Mouse (Mus musculus): ENCODE data around the gene Nwd1. TPM values are rescaled to one million over a fixed set of nuclear protein-coding genes. Genes with fewer than 3 reads are reported as not detected.

Gene Nwd1
- polyA plus RNA-seq (2016; fragmentation: Nextera tagmentation; extraction: Ambion mirVana): not detected in 2 replicates

DNA sequence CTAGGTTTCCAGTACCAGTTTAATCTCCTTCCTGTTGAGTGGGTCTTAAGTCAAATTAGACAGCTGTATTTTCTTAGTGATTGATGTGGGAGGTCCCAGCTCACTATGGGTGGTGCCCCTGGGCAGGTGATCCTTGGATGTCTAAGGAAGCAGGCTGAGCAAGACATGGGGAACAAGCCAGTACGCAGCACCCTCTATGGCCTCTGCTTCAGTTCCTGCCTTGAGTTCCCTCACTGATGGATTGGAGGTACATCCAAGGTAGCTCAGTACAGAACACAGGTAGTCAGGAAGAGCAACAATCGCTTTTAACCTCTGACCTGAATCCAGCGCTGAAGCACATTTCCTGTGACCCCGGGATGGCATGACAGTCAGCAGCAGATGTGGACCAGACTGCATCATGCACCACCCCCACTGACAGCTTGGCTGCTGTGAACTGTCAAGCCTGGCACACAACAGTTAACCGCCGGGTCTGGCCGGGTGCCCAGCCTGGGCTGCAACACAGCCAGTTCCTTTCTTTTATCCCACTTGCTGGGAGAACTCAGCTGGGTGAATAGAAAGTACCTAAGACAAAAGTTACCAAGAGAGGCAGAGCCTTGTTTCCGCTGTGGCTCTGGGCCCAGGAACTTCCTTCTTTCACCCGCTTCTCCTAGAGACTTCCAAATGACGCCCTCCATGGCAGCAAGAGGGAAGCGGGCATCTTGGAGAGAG lies at the start of gene Nwd1:
Gene Nwd1 (plus strand): TSS at position 652 of the 708 bp plus-strand sequence.
- 72% methylated on average over 11 of the region's 11 CpGs for WGBS
- Histone ChIP-seq H3K36me3 (replicated peaks) (no peaks in the 10 kb centered on the region), H3K27ac (replicated peaks) (no peak within 1 kb of the TSS), H3K27me3 (replicated peaks; ENCODE audit: low read depth, poor library complexity, severe bottlenecking) (no peaks in the 10 kb centered on the region), H3K9me3 (no peaks in the 10 kb centered on the region), H3K4me3 (no peak within 1 kb of the TSS), H3K4me1 (no peaks in the 10 kb centered on the region)
- DNase-seq (ENCODE audit: low spot score): no peak

DNA sequence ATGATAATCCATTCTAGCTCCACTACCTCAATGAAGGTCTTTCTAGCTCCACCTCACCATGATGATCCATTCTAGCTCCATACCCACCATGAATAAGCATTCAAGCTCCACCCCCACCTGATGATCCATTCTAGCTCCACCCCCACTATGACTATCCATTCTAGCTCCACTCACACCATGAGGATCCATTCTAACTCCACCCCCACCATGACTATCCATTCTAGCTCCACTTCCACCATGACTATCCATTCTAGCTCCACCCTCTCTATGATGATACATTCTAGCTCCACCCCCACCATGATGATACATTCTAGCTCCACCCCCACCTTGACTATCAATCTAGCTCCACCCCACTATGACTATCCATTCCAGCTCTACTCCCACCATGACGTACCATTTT lies 3.6 kb upstream of the Nwd1 start:
- no peak for DNase-seq (ENCODE audit: low spot score)
- Histone ChIP-seq H3K36me3 (replicated peaks) (no peaks in the 10 kb centered on the region), H3K27ac (replicated peaks) (no peak overlapping the region), H3K4me3 (no peak overlapping the region), H3K4me1 (no peaks in the 10 kb centered on the region), H3K27me3 (replicated peaks; ENCODE audit: low read depth, poor library complexity, severe bottlenecking) (no peaks in the 10 kb centered on the region), H3K9me3 (no peaks in the 10 kb centered on the region)
- WGBS: 89% methylated on average over 1 of the region's 1 CpGs

GRCm38 (mm10) chr8:72644601-72645000 lies 1.9 kb upstream of the Nwd1 start:
- Histone ChIP-seq H3K9me3 (no peaks in the 10 kb centered on the region), H3K36me3 (replicated peaks) (no peaks in the 10 kb centered on the region), H3K4me3 (no peak overlapping the region), H3K27me3 (replicated peaks; ENCODE audit: low read depth, poor library complexity, severe bottlenecking) (no peaks in the 10 kb centered on the region), H3K27ac (replicated peaks) (no peak overlapping the region), H3K4me1 (no peaks in the 10 kb centered on the region)
- WGBS: 69% methylated on average over 4 of the region's 4 CpGs
- DNase-seq (ENCODE audit: low spot score): no peak

DNA sequence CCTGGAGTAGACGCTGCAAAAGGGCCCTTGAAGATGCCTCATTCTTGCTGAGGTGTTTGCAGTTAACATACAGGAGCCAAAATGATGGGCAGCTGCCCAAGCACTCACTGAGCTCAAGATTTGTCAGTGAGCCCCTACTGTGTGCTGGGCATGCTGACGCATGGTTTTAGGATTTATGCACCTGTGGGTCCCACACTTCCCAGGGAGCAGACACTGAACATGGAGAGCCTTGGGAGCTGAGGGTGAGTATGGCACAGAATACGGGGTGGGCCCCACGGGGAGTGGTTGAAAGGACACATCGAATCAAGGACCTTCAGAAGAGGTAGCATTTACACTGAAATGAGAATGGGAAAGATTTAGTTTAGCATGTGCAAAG lies 245 bp downstream of the Nwd1 start:
- no peak overlapping the region for H3K27ac ChIP-seq (replicated peaks)
- WGBS: 81% methylated on average over 5 of the region's 5 CpGs
- H3K36me3 ChIP-seq (replicated peaks): no peaks in the 10 kb centered on the region
- H3K4me3 ChIP-seq: no peak overlapping the region
- no peaks in the 10 kb centered on the region for H3K9me3 ChIP-seq
- H3K4me1 ChIP-seq: no peaks in the 10 kb centered on the region
- no peaks in the 10 kb centered on the region for H3K27me3 ChIP-seq (replicated peaks; ENCODE audit: low read depth, poor library complexity, severe bottlenecking)
- DNase-seq (ENCODE audit: low spot score): no peak

GRCm38 (mm10) chr8:72650697-72651096 lies 4.2 kb downstream of the Nwd1 start:
- no peaks in the 10 kb centered on the region for H3K36me3 ChIP-seq (replicated peaks)
- 92% methylated on average over 2 of the region's 2 CpGs for WGBS
- H3K27ac ChIP-seq (replicated peaks): no peak overlapping the region
- H3K4me3 ChIP-seq: no peak overlapping the region
- H3K4me1 ChIP-seq: peaks cover 13% of the 10 kb centered on the region
- no peaks in the 10 kb centered on the region for H3K27me3 ChIP-seq (replicated peaks; ENCODE audit: low read depth, poor library complexity, severe bottlenecking)
- no peak for DNase-seq (ENCODE audit: low spot score)
- no peaks in the 10 kb centered on the region for H3K9me3 ChIP-seq

- Histone ChIP-seq H3K4me3 (peak overlapping the region; percentile 31; the same call in 1 of the 2 replicates), H3K36me3 (replicated peaks) (no peaks in the 10 kb centered on the region), H3K27me3 (replicated peaks; ENCODE audit: low read depth, poor library complexity, severe bottlenecking) (no peaks in the 10 kb centered on the region), H3K27ac (replicated peaks) (peak overlapping the region; percentile 85), H3K4me1 (peaks cover 15% of the 10 kb centered on the region), H3K9me3 (no peaks in the 10 kb centered on the region)
- 20% methylated on average over 13 of the region's 13 CpGs for WGBS
- peak; percentile 74 for DNase-seq (ENCODE audit: low spot score)
These were observed 8.3 kb downstream of the Nwd1 start for GRCm38 (mm10) chr8:72654565-72655521.

- Histone ChIP-seq H3K4me3 (no peak overlapping the region), H3K4me1 (peaks cover 15% of the 10 kb centered on the region), H3K27ac (replicated peaks) (peak overlapping the region; percentile 85), H3K9me3 (no peaks in the 10 kb centered on the region), H3K36me3 (replicated peaks) (no peaks in the 10 kb centered on the region), H3K27me3 (replicated peaks; ENCODE audit: low read depth, poor library complexity, severe bottlenecking) (no peaks in the 10 kb centered on the region)
- DNase-seq (ENCODE audit: low spot score): no peak
- 67% methylated on average over 3 of the region's 3 CpGs for WGBS
These were observed 9.0 kb downstream of the Nwd1 start for GRCm38 (mm10) chr8:72655522-72655912.

DNA sequence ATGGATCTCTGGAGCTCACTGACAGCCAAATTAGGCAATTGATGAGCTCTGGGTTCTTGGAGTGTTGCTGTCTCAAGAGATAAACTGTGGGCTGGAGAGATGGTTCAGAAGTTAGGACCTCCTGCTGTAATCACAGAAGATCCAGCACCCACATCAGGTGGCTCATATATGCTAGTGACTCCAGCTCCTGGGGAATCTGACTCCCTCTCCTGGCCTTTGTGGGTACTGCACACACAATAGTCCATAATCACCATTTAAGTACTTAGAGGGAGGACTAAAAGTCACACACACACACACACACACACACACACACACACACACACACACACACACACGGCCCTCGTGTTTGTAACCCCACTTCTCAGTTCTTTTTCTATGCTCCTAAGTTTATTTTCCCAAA lies 13.5 kb downstream of the Nwd1 start:
- no peak overlapping the region for H3K4me3 ChIP-seq
- H3K4me1 ChIP-seq: peaks cover 9% of the 10 kb centered on the region
- H3K36me3 ChIP-seq (replicated peaks): no peaks in the 10 kb centered on the region
- no peaks in the 10 kb centered on the region for H3K9me3 ChIP-seq
- no peak overlapping the region for H3K27ac ChIP-seq (replicated peaks)
- DNase-seq (ENCODE audit: low spot score): no peak
- WGBS: 86% methylated on average over 2 of the region's 2 CpGs
- no peaks in the 10 kb centered on the region for H3K27me3 ChIP-seq (replicated peaks; ENCODE audit: low read depth, poor library complexity, severe bottlenecking)

DNA sequence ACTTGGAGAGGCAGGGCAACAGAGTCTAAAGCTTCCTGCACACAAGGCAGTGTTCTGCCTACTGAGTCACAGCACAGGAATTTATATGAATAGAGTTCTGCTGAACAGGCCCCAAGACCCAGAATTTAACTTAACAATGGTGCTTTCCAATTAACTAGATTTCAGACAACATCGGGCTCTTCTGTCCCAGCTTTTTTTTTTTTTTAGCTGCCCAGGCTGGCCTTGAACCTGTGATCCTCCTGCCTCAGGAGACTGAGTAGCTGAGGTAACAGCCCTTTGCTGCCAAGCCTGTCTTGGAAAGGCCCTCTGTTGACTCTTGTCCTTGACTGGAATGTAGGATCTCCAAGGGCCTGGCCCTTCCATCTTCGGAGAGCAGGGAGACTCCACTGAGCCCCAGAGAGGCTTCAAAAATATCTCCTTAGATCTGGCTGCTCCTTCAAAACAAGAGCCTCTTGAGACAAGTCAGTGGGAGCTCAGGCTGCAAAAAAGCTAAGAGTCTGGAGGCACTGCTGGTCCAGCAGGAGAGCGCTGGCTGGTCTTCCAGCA lies 17.7 kb downstream of the Nwd1 start:
- DNase-seq (ENCODE audit: low spot score): no peak
- Histone ChIP-seq H3K27ac (replicated peaks) (no peak overlapping the region), H3K4me1 (no peaks in the 10 kb centered on the region), H3K9me3 (no peaks in the 10 kb centered on the region), H3K36me3 (replicated peaks) (no peaks in the 10 kb centered on the region), H3K4me3 (no peak overlapping the region), H3K27me3 (replicated peaks; ENCODE audit: low read depth, poor library complexity, severe bottlenecking) (no peaks in the 10 kb centered on the region)
- WGBS: 80% methylated on average over 3 of the region's 3 CpGs

DNA sequence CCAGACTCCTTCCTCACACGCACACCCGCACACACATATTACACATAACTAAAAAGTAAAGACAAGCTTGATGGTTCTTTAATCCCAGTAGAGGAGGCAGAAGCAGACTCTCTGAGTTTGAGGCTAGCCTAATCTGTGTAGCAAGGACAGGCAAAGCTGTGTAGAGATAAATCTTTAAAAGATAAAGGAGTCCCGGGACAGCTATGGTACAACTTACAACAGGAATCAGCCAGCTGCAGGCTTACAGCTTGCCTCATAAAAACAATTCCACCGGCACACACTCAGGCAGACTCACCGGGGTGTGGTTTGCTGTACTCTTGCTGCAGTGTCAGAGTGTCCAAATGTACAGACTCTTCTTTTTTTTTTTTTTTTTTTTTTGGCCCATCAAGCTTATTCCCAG lies 18.2 kb downstream of the Nwd1 start:
- 87% methylated on average over 5 of the region's 5 CpGs for WGBS
- DNase-seq (ENCODE audit: low spot score): no peak

DNA sequence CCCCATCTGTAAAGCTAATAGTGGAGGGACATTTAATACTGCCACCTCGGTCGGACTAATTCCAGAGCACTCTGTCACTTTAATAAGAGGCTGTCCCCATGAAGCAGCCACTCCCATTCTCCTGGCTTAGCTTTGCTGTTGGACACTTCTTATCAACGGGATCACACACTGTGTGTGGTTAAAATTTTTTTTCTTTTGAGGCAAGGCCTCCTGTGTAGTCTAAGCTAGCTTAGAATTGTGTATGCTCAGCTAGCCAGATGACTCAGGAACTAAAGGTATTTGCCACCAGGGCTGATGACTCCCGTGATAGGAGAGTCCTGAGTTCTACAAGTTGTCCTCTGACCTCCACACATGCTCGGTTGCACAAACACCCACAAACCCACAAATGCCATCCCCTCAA lies 18.9 kb downstream of the Nwd1 start:
- Histone ChIP-seq H3K27me3 (replicated peaks; ENCODE audit: low read depth, poor library complexity, severe bottlenecking) (no peaks in the 10 kb centered on the region), H3K9me3 (no peaks in the 10 kb centered on the region), H3K4me1 (no peaks in the 10 kb centered on the region), H3K4me3 (no peak overlapping the region), H3K27ac (replicated peaks) (no peak overlapping the region), H3K36me3 (replicated peaks) (no peaks in the 10 kb centered on the region)
- DNase-seq (ENCODE audit: low spot score): no peak
- 70% methylated on average over 5 of the region's 5 CpGs for WGBS

More for the DNA sequence above, 18.2 kb downstream of the Nwd1 start:
- H3K4me3 ChIP-seq: no peak overlapping the region
- no peak overlapping the region for H3K27ac ChIP-seq (replicated peaks)
- no peaks in the 10 kb centered on the region for H3K27me3 ChIP-seq (replicated peaks; ENCODE audit: low read depth, poor library complexity, severe bottlenecking)
- no peaks in the 10 kb centered on the region for H3K36me3 ChIP-seq (replicated peaks)
- H3K9me3 ChIP-seq: no peaks in the 10 kb centered on the region
- H3K4me1 ChIP-seq: no peaks in the 10 kb centered on the region

DNA sequence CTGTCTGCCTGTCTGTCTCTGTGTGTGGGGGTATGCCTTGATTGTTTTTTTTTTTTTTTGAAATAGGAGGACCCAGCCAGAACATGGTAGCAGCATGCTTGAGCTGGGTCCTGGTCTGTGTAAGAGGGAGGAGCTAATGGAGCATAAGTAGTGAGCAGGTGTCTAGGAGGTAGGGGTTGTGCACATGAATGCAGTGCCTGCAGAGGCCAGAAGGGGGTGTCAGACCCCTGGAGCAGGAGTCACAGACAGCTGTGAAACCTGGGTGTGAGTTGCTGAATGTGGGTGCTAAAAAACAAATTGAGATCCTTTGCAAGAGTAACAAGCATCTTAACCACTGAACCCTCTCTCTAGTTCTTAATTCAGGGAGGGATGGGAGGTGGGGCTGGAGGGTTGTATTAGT lies 22.4 kb downstream of the Nwd1 start:
- H3K36me3 ChIP-seq (replicated peaks): no peaks in the 10 kb centered on the region
- no peaks in the 10 kb centered on the region for H3K27me3 ChIP-seq (replicated peaks; ENCODE audit: low read depth, poor library complexity, severe bottlenecking)
- no peak overlapping the region for H3K4me3 ChIP-seq
- no peak overlapping the region for H3K27ac ChIP-seq (replicated peaks)
- H3K4me1 ChIP-seq: no peaks in the 10 kb centered on the region
- H3K9me3 ChIP-seq: no peaks in the 10 kb centered on the region
- DNase-seq (ENCODE audit: low spot score): no peak

All from embryonic facial prominence, embryonic 10.5 days (tissue).